Mouse (Mus musculus): ENCODE data around the gene Olfml2a.

DNA sequence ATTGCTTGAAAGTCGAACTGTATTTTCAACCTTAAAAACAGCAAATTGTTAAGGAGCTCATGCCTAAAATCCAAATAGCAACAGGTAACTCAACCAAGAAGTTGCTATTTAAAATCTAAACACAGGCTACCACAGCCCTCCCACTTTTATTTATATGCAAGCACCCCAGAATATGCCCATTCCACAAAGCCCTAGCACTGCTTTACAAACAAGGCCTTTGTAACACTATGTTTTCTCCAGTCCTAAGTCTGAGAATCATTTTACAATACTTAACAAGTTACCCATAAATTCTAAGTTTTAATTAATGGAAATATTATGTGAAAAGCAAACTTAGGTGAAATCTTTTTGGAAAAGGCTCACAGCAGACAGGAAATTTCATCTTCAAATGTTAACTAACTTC lies 17.3 kb upstream of the Olfml2a start:
- TF ChIP-seq GATA1 (IDR thresholded peaks at IDR 0.05; ENCODE audit: borderline replicate concordance, low read length) (no peak), FLI1 (IDR thresholded peaks at IDR 0.05; ENCODE audit: low read length) (no peak)
